Mouse (Mus musculus): ENCODE results near the gene Zbtb38. TPM values are rescaled to one million over a fixed set of nuclear protein-coding genes. Genes with fewer than 3 reads are reported as not detected.
"Not testable (repeated sequence)": the region's sequence is repeated elsewhere in the genome, so short reads cannot be mapped to it uniquely, and the experiment has no call there.

Gene Zbtb38
- polyA plus RNA-seq, 1 experiment from 2014 or later = 8.1 TPM

DNA sequence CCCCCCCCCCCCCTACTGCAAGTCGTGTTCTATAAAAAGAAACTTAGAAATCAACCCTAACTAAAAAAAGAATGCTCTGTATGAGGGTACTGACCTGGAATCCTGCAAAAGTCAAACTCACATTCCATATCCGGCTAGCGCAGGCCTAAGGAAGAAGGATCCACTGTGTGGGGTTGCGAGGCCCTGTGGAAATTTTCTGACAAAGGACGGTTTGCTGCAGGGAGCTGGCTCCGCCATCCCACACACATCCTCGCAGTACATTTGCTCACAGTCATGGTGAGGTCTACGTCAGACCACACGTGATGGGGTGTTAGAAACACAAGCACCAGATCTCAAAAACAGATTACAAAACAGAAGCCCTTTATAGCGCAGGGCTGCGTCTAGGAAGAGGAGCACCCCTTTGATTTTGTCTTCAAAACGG is 56.5 kb downstream of the Zbtb38 start:
- Histone ChIP-seq H3K9me3 (replicated peaks) (peaks cover 14% of the 10 kb centered on the region; the same call in 1 of the 2 replicates), H3K4me1 (no peaks in the 10 kb centered on the region), H3K27me3 (ENCODE audit: low read depth, poor library complexity, severe bottlenecking) (no peaks in the 10 kb centered on the region), H3K36me3 (peaks cover 14% of the 10 kb centered on the region), H3K27ac (replicated peaks) (no peak overlapping the region), H3K4me3 (no peak overlapping the region)
- no peak for DNase-seq (ENCODE audit: low spot score)
- 92% methylated on average over 12 of the region's 12 CpGs for WGBS

DNA sequence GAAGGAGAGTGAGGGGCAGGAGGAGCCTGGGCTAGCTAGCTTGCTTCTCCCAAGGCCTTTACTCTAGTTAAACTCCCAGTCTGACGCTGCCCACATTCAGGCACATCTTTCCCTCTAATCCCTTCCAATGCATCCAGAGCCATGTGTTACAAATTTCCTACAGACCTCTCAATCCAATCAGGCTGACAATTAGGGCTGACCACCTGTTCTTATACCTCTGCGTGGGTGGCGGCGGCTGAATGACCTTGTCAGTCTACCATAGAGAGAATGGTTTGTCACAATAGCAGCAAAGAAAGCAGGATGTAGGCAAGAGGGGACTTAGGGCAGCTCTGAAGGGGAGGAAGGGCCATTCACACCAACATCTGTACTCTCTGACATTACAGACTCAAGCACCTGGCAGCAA is 62.2 kb downstream of the Zbtb38 start:
- 71% methylated on average over 4 of the region's 4 CpGs for WGBS
- DNase-seq (ENCODE audit: low spot score) = no peak
- Histone ChIP-seq H3K36me3 (peaks cover 29% of the 10 kb centered on the region), H3K27ac (replicated peaks) (no peak overlapping the region), H3K9me3 (replicated peaks) (no peaks in the 10 kb centered on the region), H3K27me3 (ENCODE audit: low read depth, poor library complexity, severe bottlenecking) (no peaks in the 10 kb centered on the region), H3K4me1 (peaks cover 5% of the 10 kb centered on the region; the same call in 1 of the 2 replicates), H3K4me3 (no peak overlapping the region)

DNA sequence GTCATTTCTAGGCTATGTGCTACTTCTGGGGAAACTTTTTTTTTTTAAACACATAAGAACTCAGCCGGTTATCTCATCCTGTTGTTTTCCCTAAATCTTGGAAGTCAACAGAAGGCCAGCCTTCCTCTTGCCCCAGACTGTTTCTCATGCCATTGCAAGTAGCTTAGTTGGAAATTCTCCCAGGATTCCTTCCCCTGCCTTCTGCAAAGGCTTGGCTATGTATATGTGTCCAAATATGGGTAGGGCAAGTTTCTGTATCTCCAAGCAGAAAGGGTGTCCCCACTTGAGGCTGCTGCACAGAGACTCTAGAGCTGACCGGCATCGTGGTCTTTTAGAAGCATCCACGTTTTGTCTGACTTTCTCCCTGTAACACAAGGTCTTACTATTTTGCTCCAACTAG is 63.6 kb downstream of the Zbtb38 start:
- H3K27ac ChIP-seq (replicated peaks) = no peak overlapping the region
- H3K4me3 ChIP-seq = no peak overlapping the region
- H3K9me3 ChIP-seq (replicated peaks) = no peaks in the 10 kb centered on the region
- no peaks in the 10 kb centered on the region for H3K27me3 ChIP-seq (ENCODE audit: low read depth, poor library complexity, severe bottlenecking)
- whole genome bisulfite sequencing = 94% methylated on average over 4 of the region's 4 CpGs
- DNase-seq (ENCODE audit: low spot score) = no peak
- H3K36me3 ChIP-seq = peaks cover 30% of the 10 kb centered on the region
- peaks cover 5% of the 10 kb centered on the region; the same call in 1 of the 2 replicates for H3K4me1 ChIP-seq

DNA sequence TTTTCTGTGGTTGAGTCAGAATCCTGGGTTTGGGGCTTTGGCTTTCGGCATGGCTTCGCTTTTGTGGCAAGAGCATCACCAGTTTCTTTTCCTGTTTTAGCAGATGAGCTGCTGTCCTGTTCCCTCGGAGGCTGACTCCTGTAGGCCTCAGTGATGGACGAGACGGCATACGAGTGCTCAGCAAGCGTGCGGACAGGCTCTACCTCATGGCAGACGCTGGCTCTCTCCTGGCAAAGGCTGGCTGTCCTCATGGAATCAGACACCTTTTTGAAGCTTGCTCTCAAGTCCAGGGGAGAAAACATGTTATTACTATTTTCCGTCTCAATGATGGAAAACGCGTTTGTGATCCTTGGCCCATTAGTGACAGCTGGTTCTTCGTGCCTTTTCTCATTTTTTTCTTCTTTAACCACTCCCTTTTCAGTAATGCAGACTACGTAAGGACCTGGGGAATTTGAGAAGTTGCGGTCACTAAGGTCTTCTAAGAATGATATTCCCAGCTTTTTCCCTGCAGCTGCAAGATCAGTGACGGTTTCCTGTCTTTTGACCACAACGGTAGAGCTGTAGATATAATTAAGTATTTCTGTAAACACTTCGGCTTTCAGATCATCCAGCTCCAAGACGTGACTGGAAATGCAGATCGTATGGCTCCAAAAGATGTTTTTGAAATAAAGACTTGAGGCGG is 64.3 kb downstream of the Zbtb38 start:
- Histone ChIP-seq H3K4me1 (peaks cover 5% of the 10 kb centered on the region; the same call in 1 of the 2 replicates), H3K36me3 (peaks cover 30% of the 10 kb centered on the region), H3K27me3 (ENCODE audit: low read depth, poor library complexity, severe bottlenecking) (no peaks in the 10 kb centered on the region), H3K27ac (replicated peaks) (no peak overlapping the region), H3K4me3 (no peak overlapping the region), H3K9me3 (replicated peaks) (no peaks in the 10 kb centered on the region)
- 94% methylated on average over 21 of the region's 21 CpGs for WGBS
- DNase-seq (ENCODE audit: low spot score) = no peak

DNA sequence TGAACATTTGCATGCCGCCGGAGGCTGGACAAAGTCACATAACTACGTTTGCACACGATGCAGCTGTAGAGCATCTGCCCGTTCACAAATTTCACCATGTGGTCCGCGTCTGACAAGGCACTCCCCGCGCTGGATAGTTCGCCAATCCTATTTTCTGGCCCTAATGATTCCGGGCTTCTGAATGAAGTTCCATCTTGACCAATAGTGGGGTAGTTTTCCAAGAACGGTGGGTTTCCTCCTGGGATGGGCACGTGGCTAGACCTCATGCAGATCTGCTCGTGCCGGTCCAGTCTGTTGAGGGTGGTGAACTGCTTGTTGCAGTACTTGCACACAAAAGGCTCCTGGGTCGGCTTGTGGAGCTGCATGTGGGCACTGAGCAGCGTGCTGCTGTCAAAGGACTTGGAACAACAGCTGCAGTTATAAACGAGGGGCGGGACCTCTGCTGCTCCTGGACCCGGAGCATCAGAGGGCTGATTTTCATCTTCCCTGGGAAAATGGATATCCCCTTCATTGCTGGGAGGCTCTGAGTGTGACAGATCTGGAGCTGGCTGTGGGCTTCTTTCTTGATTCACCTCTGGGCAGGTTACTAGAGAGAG is 64.9 kb downstream of the Zbtb38 start:
- Histone ChIP-seq H3K4me3 (no peak overlapping the region), H3K27me3 (ENCODE audit: low read depth, poor library complexity, severe bottlenecking) (no peaks in the 10 kb centered on the region), H3K36me3 (peaks cover 30% of the 10 kb centered on the region), H3K4me1 (peaks cover 5% of the 10 kb centered on the region; the same call in 1 of the 2 replicates), H3K9me3 (replicated peaks) (no peaks in the 10 kb centered on the region), H3K27ac (replicated peaks) (no peak overlapping the region)
- DNase-seq (ENCODE audit: low spot score) = no peak
- 92% methylated on average over 20 of the region's 20 CpGs for WGBS

DNA sequence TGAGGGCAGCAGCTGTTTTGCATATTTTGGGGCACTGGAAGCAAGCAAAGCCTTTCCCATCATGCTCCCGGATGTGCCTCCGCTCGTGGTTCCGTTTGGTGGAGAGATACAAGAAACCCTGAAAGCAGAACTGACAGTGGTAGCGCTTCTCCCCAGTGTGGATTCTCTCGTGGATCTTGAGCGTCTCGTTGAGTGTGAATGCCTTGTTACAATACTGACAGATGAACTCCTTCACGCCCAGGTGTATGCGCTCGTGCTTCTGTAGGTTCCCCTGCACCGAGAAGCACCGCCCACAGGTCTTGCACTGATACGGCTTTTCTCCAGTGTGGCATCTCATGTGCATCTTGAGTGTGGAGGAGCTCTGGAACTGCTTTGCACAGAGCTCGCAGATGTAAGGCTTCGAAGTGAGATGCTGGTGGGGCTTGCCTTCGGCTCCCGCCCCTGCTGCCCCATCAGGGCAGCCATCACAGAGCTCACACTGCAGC is 67.0 kb downstream of the Zbtb38 start:
- Histone ChIP-seq H3K27me3 (ENCODE audit: low read depth, poor library complexity, severe bottlenecking) (no peaks in the 10 kb centered on the region), H3K9me3 (replicated peaks) (no peaks in the 10 kb centered on the region), H3K4me1 (peaks cover 3% of the 10 kb centered on the region; the same call in 1 of the 2 replicates), H3K36me3 (peaks cover 30% of the 10 kb centered on the region), H3K27ac (replicated peaks) (no peak overlapping the region), H3K4me3 (no peak overlapping the region)
- 92% methylated on average over 18 of the region's 18 CpGs for WGBS
- no peak for DNase-seq (ENCODE audit: low spot score)

DNA sequence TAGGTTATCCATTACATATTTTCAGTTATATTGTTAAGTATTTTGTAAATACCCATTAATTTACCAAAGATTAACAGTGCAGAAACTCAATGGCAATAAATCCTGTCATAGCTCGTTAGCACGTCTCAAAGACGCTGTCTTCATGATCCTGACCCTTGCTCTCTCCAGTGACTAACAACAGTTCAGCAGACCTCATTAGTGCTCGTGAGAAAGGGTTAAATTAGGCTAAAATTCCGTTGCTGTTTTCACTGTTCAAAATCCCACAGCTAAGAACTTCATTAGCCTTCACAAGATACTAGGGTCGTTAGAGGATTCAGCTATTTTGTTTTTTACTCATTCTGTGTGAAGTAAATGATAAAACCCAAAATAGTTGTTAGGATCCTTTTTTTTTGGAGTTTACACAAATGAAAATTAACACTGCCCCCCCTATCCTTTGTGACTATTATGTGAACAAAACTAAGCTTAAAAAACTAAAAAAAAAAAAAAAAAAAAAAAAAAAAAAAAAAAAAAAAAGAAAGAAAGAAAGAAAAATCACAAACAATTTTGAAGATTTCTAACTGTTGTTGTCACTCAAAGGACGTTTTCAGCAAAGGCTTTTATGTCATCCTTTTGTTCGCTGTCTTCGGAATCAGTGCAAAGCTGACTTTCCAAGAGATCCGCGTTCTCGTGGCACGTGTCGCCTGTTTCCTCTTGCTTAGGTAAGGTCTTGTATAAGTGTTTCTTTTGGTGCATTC is 67.6 kb downstream of the Zbtb38 start:
- WGBS = 81% methylated on average over 14 of the region's 14 CpGs
- Histone ChIP-seq H3K27me3 (ENCODE audit: low read depth, poor library complexity, severe bottlenecking) (no peaks in the 10 kb centered on the region), H3K9me3 (replicated peaks) (no peaks in the 10 kb centered on the region), H3K27ac (replicated peaks) (no peak overlapping the region), H3K4me1 (no peaks in the 10 kb centered on the region), H3K36me3 (peaks cover 30% of the 10 kb centered on the region), H3K4me3 (no peak overlapping the region)
- DNase-seq (ENCODE audit: low spot score) = no peak

DNA sequence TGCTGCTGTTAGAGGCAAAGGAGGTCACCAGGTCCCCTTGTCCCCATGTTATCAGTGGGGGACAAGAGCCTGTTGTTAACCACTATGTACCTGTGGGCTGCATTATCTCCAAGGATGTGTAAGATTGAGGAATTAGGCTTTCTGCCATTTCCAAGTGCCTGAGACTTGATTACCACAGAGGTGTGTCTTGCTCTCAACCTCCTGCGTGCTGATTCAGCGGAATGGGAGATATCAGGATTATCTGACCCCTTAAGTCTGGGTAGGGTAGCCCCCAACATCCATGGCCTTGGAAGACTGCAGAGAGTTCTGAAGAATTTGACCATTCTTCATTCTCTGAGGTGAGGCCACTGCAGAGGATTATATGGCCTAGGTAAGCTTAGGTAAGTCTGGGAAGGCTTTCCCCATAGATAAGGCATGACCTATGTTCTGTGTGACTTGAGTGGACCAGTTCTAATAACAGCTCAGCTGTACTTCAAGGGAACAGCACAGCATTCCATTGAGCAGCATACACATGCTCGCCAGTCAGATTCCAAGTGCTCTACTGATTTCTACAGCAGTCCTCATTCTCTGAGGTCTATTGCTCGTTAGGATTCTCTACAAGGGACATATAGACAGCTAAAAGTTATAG is 68.4 kb downstream of the Zbtb38 start:
- H3K27ac ChIP-seq (replicated peaks) = no peak overlapping the region
- peaks cover 30% of the 10 kb centered on the region for H3K36me3 ChIP-seq
- H3K4me3 ChIP-seq = no peak overlapping the region
- DNase-seq (ENCODE audit: low spot score) = no peak
- WGBS = 90% methylated on average over 4 of the region's 4 CpGs
- H3K27me3 ChIP-seq (ENCODE audit: low read depth, poor library complexity, severe bottlenecking) = no peaks in the 10 kb centered on the region
- no peaks in the 10 kb centered on the region for H3K4me1 ChIP-seq
- H3K9me3 ChIP-seq (replicated peaks) = no peaks in the 10 kb centered on the region

DNA sequence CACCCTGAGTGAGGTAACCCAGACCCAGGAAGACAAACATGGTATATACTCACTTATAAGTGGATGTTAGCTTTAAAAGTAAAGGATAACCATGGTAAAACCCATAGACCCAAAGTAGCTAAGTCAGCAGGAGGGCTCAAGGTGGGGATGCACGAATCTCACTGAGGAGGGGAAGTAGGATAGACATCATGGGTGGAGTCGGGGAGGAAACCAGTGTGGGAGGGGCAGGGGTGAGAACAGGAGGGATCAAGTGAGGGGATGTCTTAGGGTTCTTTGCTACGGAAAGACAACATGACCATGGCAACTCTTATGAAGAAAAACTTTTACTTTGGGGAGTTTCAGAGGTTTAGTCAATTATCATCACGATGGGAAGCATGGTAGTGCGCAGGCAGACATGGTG is 74.0 kb downstream of the Zbtb38 start:
- Histone ChIP-seq H3K27me3 (ENCODE audit: low read depth, poor library complexity, severe bottlenecking) (no peaks in the 10 kb centered on the region; the same call in 1 of the 2 replicates), H3K27ac (replicated peaks) (no peak overlapping the region), H3K4me1 (no peaks in the 10 kb centered on the region), H3K36me3 (no peaks in the 10 kb centered on the region), H3K9me3 (replicated peaks) (no peaks in the 10 kb centered on the region), H3K4me3 (no peak overlapping the region)
- WGBS = 84% methylated on average over 5 of the region's 5 CpGs
- no peak for DNase-seq (ENCODE audit: low spot score)

DNA sequence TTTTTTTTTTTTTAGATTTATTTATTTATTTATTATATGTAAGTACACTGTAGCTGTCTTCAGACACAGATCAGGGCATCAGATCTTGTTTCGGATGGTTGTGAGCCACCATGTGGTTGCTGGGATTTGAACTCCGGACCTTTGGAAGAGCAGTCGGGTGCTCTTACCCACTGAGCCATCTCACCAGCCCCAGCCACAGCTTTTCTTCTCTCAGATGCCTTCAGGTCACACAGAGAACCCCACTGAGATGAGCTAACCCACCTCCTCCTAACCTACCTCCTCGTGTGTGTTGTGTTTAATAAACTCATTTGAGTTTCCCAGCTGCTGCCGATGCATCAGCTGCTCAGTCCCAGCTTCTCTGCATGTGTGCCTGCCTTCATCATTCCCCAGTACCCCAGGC is 74.9 kb downstream of the Zbtb38 start:
- not testable (repeated sequence) for H3K27ac ChIP-seq (replicated peaks); H3K4me1 ChIP-seq; H3K27me3 ChIP-seq (ENCODE audit: low read depth, poor library complexity, severe bottlenecking); H3K36me3 ChIP-seq; DNase-seq (ENCODE audit: low spot score); H3K4me3 ChIP-seq; H3K9me3 ChIP-seq (replicated peaks)
- 87% methylated on average over 5 of the region's 5 CpGs for WGBS

DNA sequence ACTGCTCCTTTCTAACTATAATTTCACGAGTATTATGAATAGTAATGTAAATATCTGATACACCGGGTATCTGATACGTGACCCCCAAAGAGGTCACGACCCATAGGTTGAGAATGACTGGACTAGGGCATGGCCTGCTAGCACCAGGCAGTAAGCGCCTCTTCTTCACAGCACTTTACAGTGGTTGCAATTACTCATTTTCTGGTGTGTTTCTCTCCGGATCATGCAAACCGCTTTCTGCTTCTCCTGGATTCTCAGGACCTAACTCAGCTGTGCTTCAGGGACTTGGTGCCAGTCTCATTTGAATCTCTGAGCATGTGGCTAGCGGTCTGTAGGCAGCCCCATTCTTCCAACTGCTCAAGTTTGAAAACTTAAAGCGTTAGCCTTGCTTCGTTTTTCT is 76.0 kb downstream of the Zbtb38 start:
- no peak overlapping the region for H3K27ac ChIP-seq (replicated peaks)
- WGBS = 90% methylated on average over 10 of the region's 10 CpGs
- no peaks in the 10 kb centered on the region; the same call in 1 of the 2 replicates for H3K27me3 ChIP-seq (ENCODE audit: low read depth, poor library complexity, severe bottlenecking)
- no peaks in the 10 kb centered on the region for H3K4me1 ChIP-seq
- DNase-seq (ENCODE audit: low spot score) = no peak
- no peaks in the 10 kb centered on the region for H3K9me3 ChIP-seq (replicated peaks)
- H3K4me3 ChIP-seq = no peak overlapping the region
- H3K36me3 ChIP-seq = no peaks in the 10 kb centered on the region

DNA sequence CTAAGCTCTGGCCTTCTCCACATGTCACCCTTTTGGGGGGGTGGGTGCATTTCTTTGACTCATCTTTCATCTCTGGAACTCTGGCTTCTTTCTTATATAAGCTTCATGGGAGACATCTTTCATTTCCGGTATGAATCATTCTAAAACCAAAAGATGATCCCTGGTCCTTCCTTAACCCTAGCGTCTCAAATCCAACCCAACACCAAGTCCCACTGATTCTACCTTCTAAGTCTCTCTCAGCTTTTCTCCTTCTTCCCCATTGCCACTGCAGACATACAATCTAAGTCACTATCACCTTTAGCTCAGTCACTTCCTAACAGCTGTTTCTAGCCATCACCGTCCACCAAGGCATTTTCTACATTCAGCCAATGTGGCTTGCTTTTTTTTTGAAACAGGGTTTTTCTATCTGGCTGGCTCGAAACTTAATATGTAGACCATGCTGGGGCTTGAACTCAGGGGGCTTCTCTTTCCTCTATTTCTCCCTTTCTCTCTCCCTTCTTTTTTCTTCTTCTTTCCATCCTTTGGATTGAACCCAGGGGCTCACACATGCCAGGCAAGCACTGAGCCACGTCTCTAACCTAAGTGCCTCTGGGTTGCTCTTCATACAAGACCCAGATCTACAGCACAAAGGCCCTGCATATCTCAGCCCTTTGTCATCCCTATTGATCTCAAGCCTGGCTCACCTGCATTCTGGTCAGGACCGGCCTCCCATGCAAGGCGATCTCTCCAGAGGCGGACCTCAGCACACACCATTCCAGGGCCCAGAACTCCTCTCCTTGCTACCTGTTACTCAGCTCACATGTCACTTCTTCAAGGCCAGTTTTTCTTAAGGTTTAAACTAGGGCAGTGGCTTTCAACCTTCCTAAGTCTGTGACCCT is 76.6 kb downstream of the Zbtb38 start:
- Histone ChIP-seq H3K36me3 (no peaks in the 10 kb centered on the region), H3K4me1 (no peaks in the 10 kb centered on the region), H3K9me3 (replicated peaks) (no peaks in the 10 kb centered on the region), H3K27me3 (ENCODE audit: low read depth, poor library complexity, severe bottlenecking) (no peaks in the 10 kb centered on the region; the same call in 1 of the 2 replicates), H3K27ac (replicated peaks) (no peak overlapping the region), H3K4me3 (no peak overlapping the region)
- 87% methylated on average over 8 of the region's 8 CpGs for WGBS
- DNase-seq (ENCODE audit: low spot score) = no peak

All from midbrain, embryonic 10.5 days (tissue).